Mouse (Mus musculus) embryonic stem cell, embryonic (primary cell): ENCODE measurements around the gene Rab1a.

Source experiments
- CTCF ChIA-PET, 4 experiments: fragments of 300-600 bp in 2 of 4; fragments of 350-600 bp in 2 of 4; sonication (Branson Sonifier 250); formaldehyde crosslinking; loops; one replicate each; lab custom pipeline; 2022; ENCODE audit warnings: inconsistent platforms in 2 of 4; lab: Charles Lee
- POLR2A ChIA-PET, 4 experiments: fragments of 300-600 bp in 2 of 4; fragments of 350-600 bp in 2 of 4; sonication (Branson Sonifier 250); formaldehyde crosslinking; loops; one replicate each; lab custom pipeline; 2022; ENCODE audit warnings: antibody characterized with exemption in 4 of 4, inconsistent platforms in 1 of 4; lab: Charles Lee

Gene Rab1a

DNA sequence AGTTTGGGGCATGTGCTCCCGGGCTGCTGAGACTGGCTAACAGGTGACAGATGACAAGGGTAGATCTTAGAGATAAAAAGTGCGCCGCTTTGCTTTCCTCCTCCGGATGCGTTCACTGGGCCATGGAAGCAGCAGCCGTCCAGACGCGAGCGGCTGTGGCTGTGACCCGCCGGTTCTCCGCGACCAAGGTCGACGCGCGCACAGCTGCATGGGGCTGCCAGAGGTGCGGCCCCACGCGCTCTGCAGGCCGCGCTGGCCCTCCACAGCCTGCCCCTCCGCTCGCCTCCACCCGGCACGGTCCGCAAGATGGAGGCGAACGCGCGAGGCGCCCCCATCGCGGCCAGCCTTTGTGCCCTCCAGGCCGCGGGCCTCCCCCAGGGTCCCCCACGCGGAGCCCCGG, 47.6 kb downstream of the Rab1a start:
- POLR2A ChIA-PET: interaction anchor here (0.6 to 7.6 kb wide), 81 partner anchors 8 to 667 kb away, joined by 3 to 134 read pairs (median 5); partner anchors contain the start of genes Actr2 (in 3 of the 4), Rab1a (in 3 of the 4), Slc1a4 (in 3 of the 4) and Sertad2 (in 1 of the 4)

DNA sequence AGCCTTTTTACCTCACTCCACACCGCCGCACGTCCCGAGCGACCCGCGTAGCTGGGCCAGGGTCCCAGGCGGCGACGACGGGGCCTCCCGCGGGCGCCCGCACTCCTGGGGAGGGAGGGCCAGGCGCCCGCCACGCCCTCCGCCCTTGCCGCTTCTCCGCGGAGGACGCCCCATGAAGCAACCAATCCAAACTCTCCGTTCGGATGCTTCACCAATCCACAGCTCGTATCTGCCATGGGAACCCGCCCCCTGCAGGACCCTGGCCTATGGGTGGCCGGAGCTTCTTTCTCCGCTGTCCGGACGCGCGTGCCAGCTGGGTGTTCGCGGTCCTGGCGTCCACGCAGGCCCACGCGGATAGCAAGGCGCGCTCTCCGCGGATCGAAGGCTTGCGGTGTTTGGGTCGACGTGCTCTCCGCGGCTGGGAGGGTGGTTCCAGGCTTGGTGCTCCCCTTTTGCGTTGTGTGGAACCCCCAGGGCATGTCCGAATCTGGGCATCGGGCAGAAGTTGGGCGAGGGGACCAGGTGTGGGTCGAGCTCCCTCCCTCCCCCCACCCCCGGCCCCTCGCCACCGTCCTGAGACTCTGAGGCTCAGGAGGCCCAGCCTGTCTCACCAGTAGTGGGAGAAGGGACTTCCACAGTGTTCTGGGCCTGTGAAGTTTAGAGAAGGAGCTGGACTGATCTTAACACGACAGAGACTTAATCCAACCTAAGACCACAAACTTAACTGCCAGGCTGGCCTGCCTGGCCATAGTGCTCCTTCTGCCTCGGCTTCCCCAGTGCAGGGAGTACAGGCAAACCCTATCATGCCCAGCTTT, 48.3 kb downstream of the Rab1a start, which contains the start of gene Cep68:
TSS of gene Cep68 (minus strand) at position 134 of the 815 bp plus-strand sequence.
- ChIA-PET CTCF (interaction anchor here (0.5 to 1.7 kb wide), 18 partner anchors 13 to 406 kb away, joined by 3 to 13 read pairs (median 4); partner anchors contain the start of genes Slc1a4 (in 2 of the 4) and Rab1a (in 1 of the 4)), POLR2A (interaction anchor here (0.5 to 7.6 kb wide), 92 partner anchors 8 to 667 kb away, joined by 3 to 134 read pairs (median 4); partner anchors contain the start of genes Actr2 (in 3 of the 4), Rab1a (in 3 of the 4), Slc1a4 (in 3 of the 4) and Sertad2 (in 1 of the 4))

More for the DNA sequence above, 47.6 kb downstream of the Rab1a start:
- CTCF ChIA-PET: interaction anchor here in 2 of 4 experiments (0.5 to 1.6 kb wide), 15 partner anchors 12 to 413 kb away, joined by 3 to 13 read pairs (median 4); partner anchors contain the start of gene Slc1a4 (in 2 of the 2)

DNA sequence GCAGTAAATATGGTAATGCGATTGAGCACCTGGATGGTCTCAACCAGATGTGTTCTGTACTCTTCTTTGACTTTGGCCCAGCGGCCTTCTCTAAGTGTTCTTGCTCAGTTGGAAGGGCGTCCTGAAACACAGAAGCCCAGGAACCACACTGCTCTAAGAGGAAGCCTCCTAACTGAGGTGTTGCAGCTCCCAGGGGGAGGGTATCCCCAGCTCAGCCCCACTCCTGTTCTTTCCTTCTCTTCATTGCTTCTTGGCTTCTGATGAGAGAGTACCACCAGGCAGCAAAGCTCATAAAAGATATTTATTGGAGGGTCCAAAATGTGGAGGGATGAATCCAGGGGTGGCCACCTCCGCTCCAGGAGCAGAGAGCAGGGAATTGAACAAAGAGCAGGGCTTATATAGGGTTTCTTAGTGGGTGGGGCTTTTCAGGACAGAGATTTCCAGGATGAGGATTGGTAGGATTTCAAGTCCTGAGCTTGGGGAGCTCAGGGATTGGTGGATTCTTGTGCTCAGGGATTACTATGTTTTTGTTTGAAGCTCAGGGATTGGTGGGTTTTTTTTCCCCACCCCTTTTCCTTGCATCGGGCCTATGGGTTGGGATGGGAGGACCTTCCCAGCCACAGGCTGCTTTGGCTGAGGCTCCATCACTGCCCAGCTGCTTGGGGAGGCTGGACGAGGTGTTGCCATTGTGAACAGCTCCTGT, 49.4 kb downstream of the Rab1a start:
- POLR2A ChIA-PET: interaction anchor here (0.5 to 7.6 kb wide), 38 partner anchors 8 to 410 kb away, joined by 3 to 134 read pairs (median 8); partner anchors contain the start of genes Slc1a4 (in 3 of the 4), Actr2 (in 2 of the 4) and Rab1a (in 1 of the 4)

DNA sequence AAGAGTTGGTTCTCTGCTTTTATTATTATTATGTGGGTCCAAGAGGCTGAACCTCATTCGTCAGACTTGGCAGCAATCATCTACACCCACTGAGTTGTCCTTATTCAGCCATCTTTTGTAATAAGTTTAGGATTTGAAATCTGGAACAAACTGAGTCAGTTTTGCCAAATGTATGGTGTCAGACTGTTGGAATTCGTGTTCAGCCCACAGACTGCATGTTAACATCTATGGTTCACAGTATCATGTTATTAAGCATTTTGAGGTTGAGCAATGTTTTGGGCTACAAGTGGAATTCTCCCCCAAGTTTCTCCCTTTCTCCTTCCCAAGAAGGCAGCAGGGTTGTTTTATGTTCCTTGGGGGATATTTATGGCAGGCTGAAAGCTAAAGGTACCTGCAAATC, 51.9 kb downstream of the Rab1a start:
- CTCF ChIA-PET: no interaction called here
- POLR2A ChIA-PET: interaction anchor here in 2 of 4 experiments (1.0 to 7.6 kb wide), 3 partner anchors 10 to 22 kb away, joined by 3 to 134 read pairs (median 3); no protein-coding TSS in a partner anchor

More for the DNA sequence above, 49.4 kb downstream of the Rab1a start:
- CTCF ChIA-PET: interaction anchor here in 2 of 4 experiments (0.8 to 1.7 kb wide), 5 partner anchors 12 to 204 kb away, joined by 3 to 5 read pairs (median 4); partner anchors contain the start of gene Rab1a (in 1 of the 2)

DNA sequence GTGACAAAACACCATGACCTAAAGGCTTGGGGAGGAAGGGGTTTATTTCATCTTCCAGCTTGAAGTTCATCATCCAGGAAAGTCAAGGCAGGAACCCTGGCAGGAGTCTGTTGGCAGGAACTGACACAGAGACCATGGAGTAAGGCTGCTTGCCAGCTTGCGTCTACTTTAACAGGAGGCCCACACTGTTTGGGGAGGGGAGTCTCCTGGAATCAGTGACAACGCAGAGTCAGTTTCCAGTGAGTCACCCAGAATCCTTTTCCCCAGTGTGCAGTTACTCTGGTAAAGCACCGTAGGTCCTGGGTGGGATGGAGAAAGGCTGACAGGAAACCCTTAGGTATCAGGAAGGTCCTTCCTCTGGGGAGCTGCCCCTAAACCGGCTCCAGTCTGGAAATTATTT, 53.6 kb downstream of the Rab1a start:
- CTCF ChIA-PET: no interaction called here

DNA sequence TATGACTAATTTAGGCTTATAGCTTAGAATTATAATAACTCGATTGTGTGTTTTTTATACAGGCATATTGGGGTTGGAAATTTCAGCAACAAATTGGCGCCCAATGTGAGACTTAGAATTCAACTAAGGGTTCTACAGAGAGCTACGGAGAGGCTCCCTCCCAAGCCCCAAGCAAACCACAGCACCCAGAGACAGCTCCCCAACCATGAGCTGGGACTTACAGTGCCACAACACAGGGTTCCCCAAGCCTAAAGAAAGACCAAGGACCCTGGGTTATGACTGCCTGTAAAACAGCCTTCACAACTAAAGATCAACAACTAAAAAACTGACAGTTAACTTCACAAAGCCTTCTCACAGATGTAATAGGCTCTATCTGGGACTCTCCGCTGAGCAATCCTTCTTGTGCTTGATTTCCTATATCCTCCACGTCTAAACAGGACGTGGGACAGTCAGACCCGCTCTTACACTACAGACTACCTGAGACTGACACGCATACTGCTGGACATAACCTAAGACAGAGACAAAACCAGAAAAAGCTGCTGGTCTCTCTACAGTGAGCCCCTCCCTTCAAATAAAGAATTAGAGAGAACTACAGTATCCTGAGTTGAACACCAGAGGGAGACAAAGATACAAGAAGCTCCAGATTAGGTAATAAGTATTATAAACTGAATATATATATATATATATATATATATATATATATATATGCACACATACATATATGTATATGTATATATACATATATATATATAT, 61.6 kb downstream of the Rab1a start:
- POLR2A ChIA-PET: interaction anchor here (0.6 to 2.5 kb wide), 14 partner anchors 9 to 337 kb away, joined by 3 to 18 read pairs (median 4); partner anchors contain the start of genes Cep68 (in 4 of the 4) and Slc1a4 (in 1 of the 4)
- CTCF ChIA-PET: interaction anchor here (0.5 to 2.4 kb wide), 45 partner anchors 10 to 620 kb away, joined by 3 to 17 read pairs (median 4); partner anchors contain the start of genes Cep68 (in 2 of the 4) and Slc1a4 (in 1 of the 4)

More for the DNA sequence above, 53.6 kb downstream of the Rab1a start:
- POLR2A ChIA-PET: interaction anchor here in 2 of 4 experiments (1.0 to 1.5 kb wide), 2 partner anchors 8 to 11 kb away, joined by 4 read pairs; no protein-coding TSS in a partner anchor

DNA sequence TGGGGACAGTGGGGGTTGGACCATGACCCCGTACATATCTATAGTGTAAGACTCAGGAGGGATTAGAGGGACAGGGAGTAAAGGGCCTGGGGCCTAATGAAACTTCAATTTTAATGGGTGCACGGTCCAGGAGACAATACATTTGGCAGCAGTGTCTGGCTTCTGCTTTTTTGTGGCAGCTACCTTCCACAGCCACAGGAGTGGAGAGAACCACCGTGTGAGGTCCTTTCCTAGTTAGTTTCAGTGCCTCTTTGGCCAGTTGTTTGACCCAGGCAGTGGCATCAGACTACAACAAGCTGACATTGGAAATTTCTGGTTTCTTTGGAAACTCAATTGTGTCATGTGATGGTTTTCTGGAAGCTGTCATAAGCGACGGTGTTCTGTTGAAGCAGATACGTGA, 68.7 kb downstream of the Rab1a start:
- CTCF ChIA-PET: no interaction called here
- POLR2A ChIA-PET: interaction anchor here in 1 of 4 experiments (0.8 kb wide), 1 partner anchor 9 kb away, joined by 4 read pairs; no protein-coding TSS in a partner anchor

DNA sequence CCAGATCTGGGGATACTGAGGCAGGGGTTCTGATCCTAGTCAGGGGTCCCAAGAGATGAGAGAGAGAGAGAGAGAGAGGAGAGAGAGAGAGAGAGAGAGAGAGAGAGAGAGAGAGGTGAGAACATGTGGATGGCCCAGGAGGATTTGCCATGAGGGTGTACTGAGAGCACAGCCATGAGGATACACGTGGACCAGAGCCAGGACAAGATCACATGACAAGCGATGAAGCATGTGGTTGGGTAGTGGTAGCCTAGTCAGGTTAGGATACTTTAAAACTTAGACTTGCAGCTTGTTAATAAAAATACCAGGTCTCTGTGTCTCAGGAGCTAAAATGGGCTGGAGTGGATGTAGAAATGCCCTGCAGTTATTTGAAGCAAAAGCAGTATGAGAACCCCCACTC, 74.7 kb downstream of the Rab1a start:
- ChIA-PET POLR2A (interaction anchor here in 1 of 4 experiments (0.7 kb wide), 1 partner anchor 286 kb away, joined by 4 read pairs; no protein-coding TSS in a partner anchor), CTCF (interaction anchor here in 1 of 4 experiments (0.8 kb wide), 1 partner anchor 256 kb away, joined by 4 read pairs; no protein-coding TSS in a partner anchor)
